Mouse (Mus musculus) erythroblast, embryonic 14.5 days (primary cell): Measurements from ENCODE around the gene Pitpna. TPM values are rescaled to one million over a fixed set of nuclear protein-coding genes. Genes with fewer than 3 reads are reported as not detected.

Source experiments
- H3K27me3 ChIP-seq: 2 replicates; pipeline ENCODE4 v1.6.1; 2012; ENCODE audit warnings: inconsistent platforms; ENCODE audit not compliant: control insufficient read depth
- H3K36me3 ChIP-seq: 2 replicates; pipeline ENCODE4 v1.6.1; 2012; ENCODE audit warnings: mild to moderate bottlenecking, inconsistent platforms; ENCODE audit not compliant: control insufficient read depth
- H3K4me1 ChIP-seq: 2 replicates; pipeline ENCODE4 v1.6.1; 2012; ENCODE audit warnings: inconsistent platforms; ENCODE audit not compliant: control insufficient read depth
- H3K4me3 ChIP-seq: replicated peaks from 2 replicates; pipeline ENCODE3; 2012; ENCODE audit warnings: moderate library complexity, mild to moderate bottlenecking, inconsistent platforms
- H3K9me3 ChIP-seq: 2 replicates; pipeline ENCODE4 v1.6.1; 2012; ENCODE audit warnings: low read length, inconsistent platforms, mixed read lengths; ENCODE audit not compliant: control insufficient read depth
- GATA1 ChIP-seq: IDR thresholded peaks from 2 replicates; pipeline ENCODE4 v1.6.1; 2012; ENCODE audit warnings: low read length, inconsistent platforms, mixed read lengths
- TAL1 ChIP-seq: IDR thresholded peaks from 3 replicates; pipeline ENCODE4 v1.6.1; 2012; ENCODE audit warnings: low read length, inconsistent platforms, mixed read lengths
- polyA plus RNA-seq: library from polyadenylated mRNA; stranded (reverse); fragments of >175 nt; gene quantifications from 2 replicates; pipeline ENCODE4 v1.2.3, GENCODE M21; 2012

Gene Pitpna
- polyA plus RNA-seq, 1 experiment = 2.7 TPM

GRCm38 (mm10) chr11:75632921-75633320 lies 45.0 kb downstream of the Pitpna start:
- Histone ChIP-seq H3K36me3 (peaks cover 57% of the 10 kb centered on the region), H3K4me1 (peaks cover 33% of the 10 kb centered on the region)
- TF ChIP-seq GATA1 (no peak), TAL1 (no peak)

GRCm38 (mm10) chr11:75634801-75635200 lies 46.9 kb downstream of the Pitpna start:
- H3K4me1 ChIP-seq = peaks cover 28% of the 10 kb centered on the region
- TF ChIP-seq GATA1 = no peak
- peaks cover 60% of the 10 kb centered on the region for H3K36me3 ChIP-seq

More at GRCm38 (mm10) chr11:75632921-75633320, 45.0 kb downstream of the Pitpna start:
- Histone ChIP-seq H3K27me3 (no peaks in the 10 kb centered on the region), H3K9me3 (no peaks in the 10 kb centered on the region), H3K4me3 (no peak overlapping the region)

GRCm38 (mm10) chr11:75635315-75635714 lies 47.4 kb downstream of the Pitpna start:
- Histone ChIP-seq H3K36me3 (peaks cover 62% of the 10 kb centered on the region), H3K4me1 (peaks cover 23% of the 10 kb centered on the region), H3K4me3 (no peak overlapping the region), H3K9me3 (no peaks in the 10 kb centered on the region), H3K27me3 (no peaks in the 10 kb centered on the region)
- no peak for TF ChIP-seq GATA1
- TF ChIP-seq TAL1 = no peak

More at GRCm38 (mm10) chr11:75634801-75635200, 46.9 kb downstream of the Pitpna start:
- H3K9me3 ChIP-seq = no peaks in the 10 kb centered on the region
- no peak overlapping the region for H3K4me3 ChIP-seq
- no peaks in the 10 kb centered on the region for H3K27me3 ChIP-seq

- no peaks in the 10 kb centered on the region; the same call in 1 of the 2 replicates for H3K4me1 ChIP-seq
- H3K9me3 ChIP-seq = no peaks in the 10 kb centered on the region
- H3K27me3 ChIP-seq = no peaks in the 10 kb centered on the region
- peaks cover 64% of the 10 kb centered on the region for H3K36me3 ChIP-seq
- no peak overlapping the region for H3K4me3 ChIP-seq
- TF ChIP-seq TAL1 (no peak), GATA1 (no peak)
Measured at GRCm38 (mm10) chr11:75643323-75643722, 55.4 kb downstream of the Pitpna start.

- peaks cover 60% of the 10 kb centered on the region for H3K36me3 ChIP-seq
- TF ChIP-seq TAL1 = no peak
- no peak for TF ChIP-seq GATA1
- no peaks in the 10 kb centered on the region for H3K27me3 ChIP-seq
- H3K4me3 ChIP-seq = no peak overlapping the region
- peaks cover 8% of the 10 kb centered on the region for H3K4me1 ChIP-seq
- H3K9me3 ChIP-seq = no peaks in the 10 kb centered on the region
Measured at GRCm38 (mm10) chr11:75644684-75645083, 56.8 kb downstream of the Pitpna start.

- TF ChIP-seq GATA1 = no peak
- no peak for TF ChIP-seq TAL1
- Histone ChIP-seq H3K27me3 (no peaks in the 10 kb centered on the region), H3K36me3 (peaks cover 46% of the 10 kb centered on the region), H3K4me3 (no peak overlapping the region), H3K4me1 (peaks cover 36% of the 10 kb centered on the region), H3K9me3 (no peaks in the 10 kb centered on the region)
Measured at GRCm38 (mm10) chr11:75647681-75648211, 59.8 kb downstream of the Pitpna start.

- Histone ChIP-seq H3K36me3 (peaks cover 35% of the 10 kb centered on the region), H3K4me3 (no peak overlapping the region), H3K4me1 (peaks cover 49% of the 10 kb centered on the region), H3K27me3 (no peaks in the 10 kb centered on the region), H3K9me3 (no peaks in the 10 kb centered on the region)
- TF ChIP-seq GATA1 (no peak), TAL1 (no peak)
Measured at GRCm38 (mm10) chr11:75649155-75649561, 61.3 kb downstream of the Pitpna start.

GRCm38 (mm10) chr11:75650311-75650710 lies 62.4 kb downstream of the Pitpna start, which contains the start of gene Myo1c:
Myo1c (plus strand) TSS chr11:75650504.
- H3K4me1 ChIP-seq = peaks cover 61% of the 10 kb centered on the region
- TF ChIP-seq GATA1 = no peak
- TF ChIP-seq TAL1 = no peak
- H3K9me3 ChIP-seq = no peaks in the 10 kb centered on the region
- H3K27me3 ChIP-seq = no peaks in the 10 kb centered on the region
- H3K36me3 ChIP-seq = peaks cover 27% of the 10 kb centered on the region
- H3K4me3 ChIP-seq = peak within 1 kb of the TSS; percentile 83

- TF ChIP-seq GATA1 = no peak
- TF ChIP-seq TAL1 = no peak
- peaks cover 68% of the 10 kb centered on the region for H3K4me1 ChIP-seq
- peaks cover 21% of the 10 kb centered on the region for H3K36me3 ChIP-seq
- no peaks in the 10 kb centered on the region for H3K27me3 ChIP-seq
- H3K9me3 ChIP-seq = no peaks in the 10 kb centered on the region
- peak overlapping the region; percentile 83 for H3K4me3 ChIP-seq
Measured at GRCm38 (mm10) chr11:75650958-75651425, 63.1 kb downstream of the Pitpna start.
